Mouse (Mus musculus): ENCODE data around the gene Tspan32.

Gene Tspan32

GRCm38 (mm10) chr7:143033581-143033980, 28.7 kb downstream of the Tspan32 start:
- DNase-seq (ENCODE audit: low spot score), result no peak

- no peak for DNase-seq (ENCODE audit: low spot score)
These were observed 29.3 kb downstream of the Tspan32 start for GRCm38 (mm10) chr7:143034112-143034511.

- no peak for DNase-seq (ENCODE audit: low spot score)
These were observed 29.9 kb downstream of the Tspan32 start for GRCm38 (mm10) chr7:143034519-143035450.

GRCm38 (mm10) chr7:143036787-143037186, 31.9 kb downstream of the Tspan32 start:
- no peak for DNase-seq (ENCODE audit: low spot score)

GRCm38 (mm10) chr7:143037306-143037705, 32.5 kb downstream of the Tspan32 start:
- no peak for DNase-seq (ENCODE audit: low spot score)

- DNase-seq (ENCODE audit: low spot score), result no peak
These were observed 33.5 kb downstream of the Tspan32 start for GRCm38 (mm10) chr7:143038174-143038931.

- no peak for DNase-seq (ENCODE audit: low spot score)
These were observed 35.7 kb downstream of the Tspan32 start for GRCm38 (mm10) chr7:143040561-143040960.

GRCm38 (mm10) chr7:143041138-143041822, 36.4 kb downstream of the Tspan32 start:
- DNase-seq (ENCODE audit: low spot score), result no peak

GRCm38 (mm10) chr7:143042089-143042488, 37.2 kb downstream of the Tspan32 start:
- DNase-seq (ENCODE audit: low spot score), result no peak

GRCm38 (mm10) chr7:143042897-143043300, 38.1 kb downstream of the Tspan32 start:
- no peak for DNase-seq (ENCODE audit: low spot score)

GRCm38 (mm10) chr7:143044049-143044825, 39.4 kb downstream of the Tspan32 start:
- no peak for DNase-seq (ENCODE audit: low spot score)

GRCm38 (mm10) chr7:143044826-143045206, 40.0 kb downstream of the Tspan32 start:
- no peak for DNase-seq (ENCODE audit: low spot score)

GRCm38 (mm10) chr7:143046358-143046757, 41.5 kb downstream of the Tspan32 start:
- no peak for DNase-seq (ENCODE audit: low spot score)

GRCm38 (mm10) chr7:143049331-143049730, 44.5 kb downstream of the Tspan32 start:
- no peak for DNase-seq (ENCODE audit: low spot score)

- no peak for DNase-seq (ENCODE audit: low spot score)
These were observed 45.3 kb downstream of the Tspan32 start for GRCm38 (mm10) chr7:143049841-143050816.

- no peak for DNase-seq (ENCODE audit: low spot score)
These were observed 46.5 kb downstream of the Tspan32 start for GRCm38 (mm10) chr7:143051316-143051715.

- DNase-seq (ENCODE audit: low spot score), result peak; percentile 79
These were observed 47.8 kb downstream of the Tspan32 start, which contains the start of gene Cd81 for GRCm38 (mm10) chr7:143052626-143053007. Cd81 (plus strand) TSS chr7:143052739.

GRCm38 (mm10) chr7:143053008-143053899, 48.4 kb downstream of the Tspan32 start:
- DNase-seq (ENCODE audit: low spot score), result peak; percentile 63

- DNase-seq (ENCODE audit: low spot score), result no peak
These were observed 49.2 kb downstream of the Tspan32 start for GRCm38 (mm10) chr7:143053961-143054611.

Measured in ovary, postnatal 10 days (tissue).